Mouse (Mus musculus) right cerebral cortex, postnatal 4 days (tissue): ENCODE measurements around the gene Ccdc146.
"Not testable (repeated sequence)": the region's sequence is repeated elsewhere in the genome, so short reads cannot be mapped to it uniquely, and the experiment has no call there.

Source experiments
- DNase-seq: peaks from one replicate; pipeline ENCODE4 v3.0.0-alpha.2; 2022

Gene Ccdc146

GRCm38 (mm10) chr5:21329672-21330665 is 94.5 kb downstream of the Ccdc146 start:
- no peak for DNase-seq

GRCm38 (mm10) chr5:21328560-21328959 is 95.9 kb downstream of the Ccdc146 start:
- DNase-seq = no peak

GRCm38 (mm10) chr5:21326494-21326893 is 98.0 kb downstream of the Ccdc146 start:
- peak; percentile 38 for DNase-seq

GRCm38 (mm10) chr5:21320138-21320537 is 104.3 kb downstream of the Ccdc146 start:
- DNase-seq = no peak

- no peak for DNase-seq
Measured at GRCm38 (mm10) chr5:21314696-21315095, 109.8 kb downstream of the Ccdc146 start.

GRCm38 (mm10) chr5:21307165-21307564 is 117.3 kb downstream of the Ccdc146 start:
- DNase-seq = no peak

- no peak for DNase-seq
Measured at GRCm38 (mm10) chr5:21301011-21301410, 123.5 kb downstream of the Ccdc146 start.

- DNase-seq = no peak
Measured at GRCm38 (mm10) chr5:21300058-21300457, 124.4 kb downstream of the Ccdc146 start.

GRCm38 (mm10) chr5:21299076-21299755 is 125.3 kb downstream of the Ccdc146 start:
- DNase-seq = no peak

- DNase-seq = no peak
Measured at GRCm38 (mm10) chr5:21295683-21296082, 128.8 kb downstream of the Ccdc146 start.

GRCm38 (mm10) chr5:21290594-21290993 is 133.9 kb downstream of the Ccdc146 start:
- DNase-seq = no peak

- DNase-seq = no peak
Measured at GRCm38 (mm10) chr5:21288658-21289435, 135.6 kb downstream of the Ccdc146 start.

GRCm38 (mm10) chr5:21283356-21284062 is 141.0 kb downstream of the Ccdc146 start:
- no peak for DNase-seq

GRCm38 (mm10) chr5:21277685-21278084 is 146.8 kb downstream of the Ccdc146 start:
- DNase-seq = not testable (repeated sequence)

- DNase-seq = no peak
Measured at GRCm38 (mm10) chr5:21271386-21272354, 152.8 kb downstream of the Ccdc146 start.

GRCm38 (mm10) chr5:21270756-21271155 is 153.7 kb downstream of the Ccdc146 start:
- DNase-seq = no peak

- DNase-seq = no peak
Measured at GRCm38 (mm10) chr5:21269446-21269845, 155.0 kb downstream of the Ccdc146 start.

GRCm38 (mm10) chr5:21267090-21267489 is 157.4 kb downstream of the Ccdc146 start:
- no peak for DNase-seq

GRCm38 (mm10) chr5:21265049-21265448 is 159.4 kb downstream of the Ccdc146 start:
- DNase-seq = peak; percentile 88

GRCm38 (mm10) chr5:21264352-21265021 is 160.0 kb downstream of the Ccdc146 start:
- no peak for DNase-seq
